Mouse (Mus musculus) layer of hippocampus, postnatal 10 days (tissue): ENCODE measurements around the gene Gtsf1l. TPM values are rescaled to one million over a fixed set of nuclear protein-coding genes. Genes with fewer than 3 reads are reported as not detected.
A peak's percentile ranks its signal among the peaks of the same experiment; 100 is the strongest.

ENCODE experiments used
- DNase-seq, 2 experiments: peaks; one replicate each; pipeline ENCODE4 v3.0.0; 2021; ENCODE audit warnings: low spot score in 2 of 2
- microRNA-seq, 2 experiments: library from miRNA; unstranded; fragments of <30 nt; microRNA quantifications; one replicate each; pipeline ENCODE4 v1.2.0; 2021
- total RNA-seq, 2 experiments: library from RNA; stranded (reverse); gene quantifications; 2 replicates each; pipeline ENCODE4 v1.2.3; 2021

Gtsf1l gene
- total RNA-seq, 2 experiments from 2014 or later = not detected

- DNase-seq = no peak
These were observed 34.8 kb downstream of the Gtsf1l start for GRCm38 (mm10) chr2:163052826-163053225.

GRCm38 (mm10) chr2:163052101-163052500 is 35.6 kb downstream of the Gtsf1l start:
- no peak for DNase-seq

GRCm38 (mm10) chr2:163051691-163052090 is 36.0 kb downstream of the Gtsf1l start:
- DNase-seq = no peak

GRCm38 (mm10) chr2:163049116-163049515 is 38.5 kb downstream of the Gtsf1l start:
- no peak for DNase-seq

GRCm38 (mm10) chr2:163048125-163048524 is 39.5 kb downstream of the Gtsf1l start:
- peak; percentile 81 to 85 for DNase-seq

- DNase-seq = no peak
These were observed 47.7 kb downstream of the Gtsf1l start for GRCm38 (mm10) chr2:163039940-163040339.

Small RNA genes lying within 50 kb of the gene (microRNA-seq; reads per million reads assigned to microRNA genes)
- gene Gm22174 (0 reads per million in 2 experiments), gene Mir7003 (0.22 to 0.39 reads per million in 2 experiments)

Other genes starting within 250 kb of the Gtsf1l start
- gene Srsf6, start 156.3 kb downstream of the Gtsf1l start, total RNA-seq = 100 to 1,000 TPM; 127 to 146 TPM
- 10 to 100 TPM; 25.9 to 30.1 TPM for gene L3mbtl1, start 144.4 kb downstream of the Gtsf1l start, total RNA-seq
- gene Sgk2, start 100.5 kb downstream of the Gtsf1l start, total RNA-seq = under 1 TPM; 0.27 to 0.34 TPM
- gene Ift52, start 70.5 kb downstream of the Gtsf1l start, total RNA-seq = 10 to 100 TPM; 25.9 to 29.1 TPM
- gene Mybl2, start 33.2 kb downstream of the Gtsf1l start, total RNA-seq = 1 to 10 TPM; 2.6 to 3.4 TPM
- 10 to 100 TPM; 24.3 to 24.4 TPM for gene Tox2, start 115.3 kb upstream of the Gtsf1l start, total RNA-seq